Mouse (Mus musculus) urinary bladder, postnatal 36 days (tissue): ENCODE data around the gene Mfsd11.
"Not testable (repeated sequence)": the region's sequence is repeated elsewhere in the genome, so short reads cannot be mapped to it uniquely, and the experiment has no call there.

Experiments
- DNase-seq, 2 experiments: peaks; one replicate each; pipeline ENCODE4 v3.0.0; 2022; ENCODE audit warnings: low spot score in 2 of 2, mixed read lengths in 1 of 2

The Mfsd11 gene

DNA sequence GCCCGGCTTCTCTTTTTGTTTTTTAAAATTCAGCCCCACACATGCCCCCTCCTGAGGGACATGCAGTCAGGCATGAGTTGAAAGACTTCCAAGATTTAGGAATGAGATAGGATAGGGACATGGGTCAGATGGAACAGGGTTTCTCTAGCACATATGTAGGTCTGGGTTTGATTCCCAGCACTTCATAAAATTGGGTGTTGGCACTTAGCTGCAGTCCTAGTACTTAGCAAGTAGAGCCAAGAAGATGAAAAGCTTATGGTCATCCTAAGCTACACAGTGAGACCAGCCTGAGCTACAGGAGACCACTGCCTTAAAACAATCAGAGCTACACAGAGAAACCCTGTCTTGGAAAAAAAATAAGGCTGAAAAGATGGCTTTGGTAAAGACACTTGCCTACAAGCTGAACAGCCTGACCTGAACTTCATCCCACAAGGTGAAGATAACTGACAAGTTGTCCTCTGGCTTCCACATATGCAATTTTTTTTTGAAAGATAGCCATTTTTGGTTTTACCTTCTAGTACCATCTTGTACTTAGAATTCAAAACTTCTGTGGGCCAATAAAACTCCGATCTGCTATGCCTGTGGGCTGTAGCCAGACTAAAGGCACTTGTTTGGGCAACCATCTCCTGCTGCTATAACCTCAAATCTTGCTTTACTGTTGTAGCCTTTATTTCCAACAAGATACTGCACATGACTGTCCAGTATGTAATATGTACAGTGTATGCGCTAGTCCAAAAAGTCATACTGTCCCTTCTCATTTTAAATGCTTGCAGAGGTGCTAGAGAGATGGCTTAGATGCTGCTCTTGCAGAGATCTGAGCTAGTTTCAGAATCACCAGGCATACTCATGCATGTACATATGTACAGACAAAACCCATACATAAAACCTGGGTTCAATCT lies 4.8 kb upstream of the Mfsd11 start:
- DNase-seq: no peak

DNA sequence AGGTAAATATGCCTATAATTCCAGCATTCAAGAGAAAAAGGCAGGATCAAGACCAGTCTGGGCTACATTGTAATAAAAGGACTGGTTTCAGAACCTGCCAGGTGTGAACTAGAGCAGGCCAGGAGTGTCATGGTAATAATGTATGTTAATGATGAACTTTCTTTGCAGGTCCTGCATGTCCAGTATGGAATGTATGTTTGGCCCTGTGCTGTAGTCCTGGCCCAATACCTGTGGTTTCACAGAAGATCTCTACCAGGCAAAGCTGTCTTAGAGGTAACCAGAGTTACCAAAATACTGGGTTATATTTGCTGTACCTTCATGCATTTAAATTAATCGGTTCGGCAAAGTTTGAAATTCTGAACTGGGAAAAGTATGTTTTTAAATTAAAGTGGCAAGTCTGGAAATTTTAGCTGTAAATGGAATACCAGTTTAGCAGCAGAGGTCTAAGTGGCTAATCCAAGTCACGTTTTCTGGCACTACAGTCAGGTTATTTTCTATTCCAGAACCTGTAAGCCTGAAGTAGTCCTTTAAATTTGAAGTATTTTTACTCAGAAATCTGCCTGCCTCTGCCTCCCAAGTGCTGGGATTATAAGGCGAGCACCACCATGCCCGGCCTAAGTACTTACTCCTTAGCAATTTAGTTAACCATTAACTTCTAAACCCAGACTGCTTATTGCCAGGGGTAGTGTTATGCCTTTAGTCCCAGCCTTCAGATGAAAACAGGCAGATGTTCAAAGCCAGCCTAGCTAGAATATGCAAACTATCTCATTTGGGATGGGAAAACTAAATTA lies 4.0 kb upstream of the Mfsd11 start:
- no peak for DNase-seq

DNA sequence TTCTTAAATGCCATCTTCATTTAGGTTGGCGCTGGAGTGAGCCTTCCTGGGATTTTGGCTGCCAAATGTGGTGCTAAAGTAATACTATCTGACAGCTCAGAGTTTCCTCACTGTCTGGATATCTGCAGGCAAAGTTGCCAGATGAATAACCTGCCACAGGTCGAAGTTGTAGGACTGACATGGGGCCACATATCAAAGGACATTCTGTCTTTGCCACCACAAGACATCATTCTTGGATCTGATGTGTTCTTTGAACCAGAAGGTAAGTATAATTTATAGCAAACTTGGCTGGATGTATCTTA lies 3.4 kb upstream of the Mfsd11 start:
- not testable (repeated sequence) for DNase-seq

DNA sequence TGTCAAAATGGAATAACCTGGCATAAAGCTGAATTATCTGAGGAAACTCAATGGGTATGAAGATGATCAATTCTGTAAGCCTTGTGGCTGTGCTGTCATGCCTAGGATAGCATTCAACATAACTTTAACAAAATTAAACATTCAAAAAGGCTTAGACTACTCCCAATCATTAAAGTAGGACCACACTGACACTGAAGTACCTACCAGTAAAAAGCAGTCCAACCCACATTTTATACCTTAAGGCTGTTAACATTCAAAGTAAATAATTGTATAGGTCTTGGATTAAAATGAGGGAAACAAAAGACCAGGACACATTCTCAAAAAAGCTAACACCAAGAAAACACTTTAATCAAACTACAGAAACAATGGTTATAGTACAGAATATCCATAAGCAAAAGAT lies 2.7 kb upstream of the Mfsd11 start:
- no peak for DNase-seq

DNA sequence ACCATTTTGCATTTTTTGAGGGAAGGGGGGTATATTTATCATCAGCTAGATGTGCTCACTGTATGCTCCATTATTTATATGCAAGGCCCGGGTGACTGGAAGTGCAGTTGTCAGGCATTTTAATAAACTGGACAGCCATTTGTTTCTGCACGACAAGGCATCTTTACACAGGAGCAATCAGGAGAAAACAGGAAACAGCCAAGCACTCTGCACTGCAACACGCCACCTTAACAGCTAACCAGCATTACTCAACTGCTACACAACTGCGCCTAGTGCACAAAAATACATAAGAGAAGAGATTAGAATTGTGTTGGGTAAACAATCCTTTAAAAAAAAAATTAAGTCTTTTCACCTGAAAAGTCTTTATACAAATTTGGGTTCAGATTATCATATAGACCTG lies 2.2 kb upstream of the Mfsd11 start:
- DNase-seq: no peak

DNA sequence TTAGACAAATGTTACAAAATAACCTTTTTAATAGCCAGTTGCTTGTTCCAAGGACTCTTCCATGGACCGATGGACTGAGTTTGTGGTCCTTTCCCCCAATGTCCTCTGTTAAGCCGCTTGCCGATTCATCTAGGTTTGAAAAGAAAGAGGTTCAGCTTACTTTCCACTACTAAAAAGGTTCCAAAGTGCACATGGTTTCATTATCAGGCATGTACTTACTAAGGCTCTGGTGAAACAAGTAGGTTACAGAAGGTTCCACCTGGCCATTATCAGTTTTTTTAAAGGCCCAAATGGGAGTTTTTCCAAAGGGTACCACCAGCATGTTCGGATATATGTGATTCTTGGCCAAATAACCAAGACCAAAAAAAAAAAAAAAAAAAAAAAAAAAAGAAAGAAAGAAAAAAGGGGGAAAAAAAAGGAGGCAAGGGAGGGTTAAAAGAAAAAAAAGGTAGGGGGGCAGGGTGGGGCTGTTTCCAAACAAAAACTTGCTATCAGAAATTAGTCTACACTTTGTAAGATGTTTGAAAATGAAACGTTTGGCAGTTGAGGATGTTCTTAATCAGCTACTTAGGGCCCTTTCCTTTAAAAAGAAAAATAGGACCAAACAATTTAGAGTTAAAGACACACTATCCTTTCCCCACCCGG lies 1.3 kb upstream of the Mfsd11 start:
- no peak for DNase-seq

DNA sequence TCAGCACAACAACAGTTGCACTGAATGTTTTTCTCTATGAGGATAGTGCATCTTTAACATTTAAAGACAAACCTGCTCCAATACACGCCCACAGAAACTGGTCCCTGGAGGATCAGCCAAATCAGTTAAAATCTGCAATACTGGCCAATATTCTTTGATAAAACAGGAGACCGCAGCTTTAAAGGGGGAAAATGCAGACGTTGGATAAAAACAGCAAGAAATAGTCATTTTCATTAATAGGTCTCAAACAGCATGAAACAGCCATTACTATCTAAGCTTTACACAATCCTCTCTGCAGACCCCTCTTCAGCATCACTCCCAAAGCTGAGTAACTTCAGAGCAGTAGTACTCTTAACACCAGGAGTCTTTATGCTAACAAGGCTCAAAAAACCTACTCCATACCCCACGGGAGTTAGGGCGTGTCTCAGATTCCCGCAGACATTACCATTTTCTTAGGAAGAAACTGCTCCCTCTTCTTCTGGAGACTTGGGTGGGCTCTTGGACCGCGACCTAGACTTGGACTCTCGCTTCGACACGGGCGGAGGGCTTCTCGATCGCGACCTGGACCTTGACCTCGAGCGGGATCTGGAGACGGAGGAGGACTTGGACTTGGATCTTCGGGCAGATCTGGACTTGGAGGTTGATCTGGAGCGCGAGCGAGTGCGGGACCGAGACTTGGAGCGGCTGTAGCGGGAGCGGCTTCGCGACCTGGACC lies 507 bp upstream of the Mfsd11 start:
- DNase-seq: peak in 1 of 2 experiments; percentile 35

DNA sequence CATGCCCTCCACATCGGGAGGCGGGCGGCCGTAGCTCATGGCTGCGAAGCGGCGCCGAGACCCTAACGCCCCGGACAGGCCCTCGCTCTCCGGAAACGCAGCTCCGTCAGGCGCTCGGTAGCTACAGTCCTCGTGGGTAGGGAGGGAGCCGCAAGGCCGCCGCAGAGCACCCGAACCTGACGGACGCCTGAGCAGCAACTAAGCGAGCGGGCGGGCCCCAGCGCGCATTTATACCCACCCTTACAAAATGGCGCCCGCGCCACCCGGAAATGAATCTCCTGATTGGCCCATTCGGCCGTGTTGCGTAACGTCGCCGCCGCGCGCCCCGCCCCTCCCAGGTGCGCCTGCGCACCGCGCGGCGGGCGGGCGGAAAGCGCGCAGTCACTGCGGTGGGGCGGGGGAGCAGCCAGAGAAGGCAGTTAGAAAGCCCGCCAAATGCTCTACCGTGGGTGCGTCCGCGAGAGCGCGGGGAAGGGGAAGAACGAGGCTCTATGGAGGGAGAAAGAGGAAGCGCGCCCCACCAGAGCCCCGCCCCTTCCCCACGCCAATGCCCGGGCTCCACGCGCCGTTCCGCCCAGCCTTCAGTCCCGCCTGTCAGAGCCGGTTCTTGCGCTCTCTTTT lies 761 bp downstream of the Mfsd11 start, which contains the start of gene Srsf2:
Gene Srsf2, minus strand, starts transcription at position 204 of the 621 bp plus-strand sequence.
- peak; percentile 92 to 96 for DNase-seq

DNA sequence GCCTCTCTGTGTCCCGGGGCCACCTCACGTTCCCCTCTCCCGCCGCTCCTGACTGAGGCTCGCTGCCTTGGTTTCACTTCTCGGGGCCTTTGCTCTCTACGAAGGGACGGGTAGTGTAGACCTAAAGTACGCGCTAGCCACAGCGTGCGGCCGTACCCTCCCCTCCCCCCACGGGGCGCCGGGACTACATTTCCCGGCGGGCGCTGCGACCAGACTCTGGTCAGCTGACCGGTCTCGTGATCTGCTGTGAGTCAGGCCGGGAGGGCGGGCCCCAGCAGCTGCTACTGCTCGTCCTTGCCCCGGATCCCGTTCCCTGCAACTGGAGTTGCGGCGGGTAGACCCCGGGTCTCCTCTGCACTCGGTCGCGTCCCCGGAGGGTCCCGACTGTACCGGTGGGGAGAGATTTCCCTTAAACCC lies 1.3 kb downstream of the Mfsd11 start:
- peak; percentile 97 for DNase-seq

DNA sequence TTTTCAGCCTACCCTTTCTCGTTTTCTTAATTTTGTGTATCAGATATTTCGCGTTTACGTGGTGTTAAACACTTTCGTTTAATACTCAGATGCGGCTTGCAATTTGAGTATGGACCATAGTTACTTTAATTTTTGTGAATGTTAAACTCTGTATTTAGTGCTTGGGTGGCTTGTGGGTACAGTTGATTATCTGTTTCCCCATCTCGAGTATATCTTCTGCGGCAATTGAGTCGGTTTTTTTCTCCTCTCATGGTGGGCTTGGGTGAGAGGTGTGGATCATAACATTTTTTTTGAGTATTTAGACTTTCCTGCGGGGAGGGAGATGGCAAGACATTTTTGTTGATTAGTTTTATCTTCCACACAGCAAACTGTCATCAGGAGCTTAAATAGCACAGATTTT lies 2.0 kb downstream of the Mfsd11 start:
- DNase-seq: no peak

DNA sequence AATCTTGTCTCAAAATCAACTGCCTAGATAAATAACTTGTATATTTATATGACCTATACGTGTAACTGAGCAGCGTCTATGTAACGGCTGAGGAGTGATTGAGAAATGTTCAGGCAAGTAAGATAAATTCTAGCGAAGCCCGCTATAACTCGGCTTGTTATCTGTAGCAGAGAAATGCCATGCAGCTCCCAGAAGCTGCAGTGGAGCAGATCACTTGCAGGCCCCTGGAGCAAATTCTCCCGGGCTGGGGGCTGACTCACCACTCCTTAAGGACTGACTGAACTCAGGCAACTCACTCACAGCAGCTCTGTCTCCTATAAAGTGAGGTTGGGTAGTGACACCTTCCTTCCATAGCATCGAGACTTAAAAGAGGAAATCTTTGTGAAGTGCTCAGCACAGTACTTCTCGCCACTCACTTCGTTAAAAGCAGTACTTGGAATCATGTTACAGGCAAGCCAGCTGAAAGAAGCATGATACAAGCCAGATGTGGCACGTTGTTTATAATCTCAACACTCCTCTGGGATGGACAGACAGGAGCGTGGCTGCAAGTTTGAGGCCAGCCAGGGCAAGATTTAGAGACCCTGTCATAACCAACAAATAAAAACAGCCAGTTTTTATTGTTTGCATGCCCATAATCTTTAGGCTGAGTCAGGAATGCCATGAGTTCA lies 5.1 kb downstream of the Mfsd11 start:
- DNase-seq: no peak

DNA sequence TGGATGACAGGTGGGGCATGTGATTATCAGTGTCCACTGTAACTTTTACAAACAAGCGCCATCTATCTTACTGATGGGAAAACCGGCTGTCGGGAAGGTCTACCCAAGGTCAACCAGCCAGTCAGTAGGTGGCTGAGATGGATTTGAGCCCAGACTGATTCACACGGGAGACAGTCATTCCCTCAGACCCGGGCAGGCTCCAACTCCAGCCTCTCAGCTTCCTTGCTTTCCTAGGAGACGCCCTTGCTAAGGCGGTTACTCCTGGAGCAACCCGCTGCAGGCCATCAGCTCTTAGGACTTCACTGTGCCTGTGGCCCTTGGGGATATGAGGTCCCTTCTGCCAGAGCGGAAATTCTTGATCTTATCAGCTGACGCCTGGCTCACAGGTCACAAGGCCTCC lies 12.2 kb downstream of the Mfsd11 start:
- DNase-seq: no peak

DNA sequence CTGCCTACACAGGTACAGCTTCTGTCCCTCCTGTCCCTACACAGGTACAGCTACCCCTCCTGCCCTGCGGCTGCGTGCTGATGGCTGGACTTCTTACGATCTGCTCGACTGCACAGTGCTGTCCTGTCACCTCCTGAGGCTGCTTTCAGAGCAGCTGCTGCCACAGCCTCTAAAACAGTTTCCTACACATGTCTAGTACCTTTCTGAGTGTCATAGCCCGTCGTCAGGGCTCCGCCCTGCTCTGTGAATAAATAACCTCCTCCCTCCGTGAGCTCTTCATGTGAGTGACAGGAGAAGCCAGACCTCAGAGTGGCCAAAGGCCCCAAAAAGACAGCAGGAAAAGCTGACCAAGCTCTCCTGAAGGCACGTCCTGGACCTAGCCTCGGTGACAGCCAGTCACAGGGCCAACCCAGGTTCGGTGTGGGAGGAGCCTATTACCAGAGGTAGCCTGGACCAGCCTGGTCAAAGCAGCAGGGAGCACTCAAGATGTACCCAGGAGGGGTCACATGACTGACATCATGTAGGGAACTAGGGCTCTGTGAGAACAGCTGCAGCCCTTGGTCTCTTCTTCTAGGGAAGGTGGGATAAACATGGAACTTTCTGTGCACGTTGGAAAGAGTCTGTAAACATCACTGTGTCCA lies 13.8 kb downstream of the Mfsd11 start:
- no peak for DNase-seq

DNA sequence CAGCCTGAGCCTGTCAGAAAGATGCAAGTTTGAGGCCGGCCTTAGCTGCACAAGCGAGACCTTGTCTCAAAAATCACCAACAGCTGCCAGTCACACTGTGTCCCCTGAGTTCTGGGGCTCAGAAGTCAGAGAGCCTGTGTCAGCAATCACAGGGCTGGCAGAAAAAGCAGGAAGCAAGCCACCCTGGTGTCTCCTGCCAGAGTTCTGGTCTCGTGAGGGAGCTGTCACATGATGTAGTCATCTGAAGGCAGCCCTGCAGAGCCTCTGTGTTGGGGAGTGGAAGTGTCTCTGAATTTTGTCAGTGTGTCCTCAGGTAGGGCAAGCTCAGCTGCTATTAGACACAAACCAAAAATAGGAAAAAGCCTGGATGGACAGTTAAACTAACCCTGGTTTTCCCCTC lies 15.9 kb downstream of the Mfsd11 start:
- DNase-seq: peak in 1 of 2 experiments; percentile 60

DNA sequence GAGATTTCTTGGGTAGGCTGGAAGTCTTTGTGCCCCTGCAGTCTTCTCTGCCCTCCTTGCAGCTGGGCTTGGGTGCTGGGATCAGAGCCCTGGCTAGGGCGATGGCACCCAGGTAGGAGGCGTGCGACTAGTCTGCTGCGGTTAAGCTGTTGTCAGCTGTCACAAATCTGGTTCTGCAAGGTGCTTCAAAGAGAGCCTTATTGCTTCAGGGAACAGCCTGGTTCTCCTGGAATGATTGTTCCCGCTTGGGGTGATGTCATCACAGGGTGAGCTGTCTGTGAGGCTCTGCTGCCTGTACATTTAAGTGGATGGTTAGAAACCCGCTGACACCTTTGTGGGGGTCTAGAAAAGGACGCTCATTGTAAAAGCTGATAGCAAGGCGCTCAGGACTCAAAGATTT lies 17.0 kb downstream of the Mfsd11 start:
- peak; percentile 21 to 29 for DNase-seq

DNA sequence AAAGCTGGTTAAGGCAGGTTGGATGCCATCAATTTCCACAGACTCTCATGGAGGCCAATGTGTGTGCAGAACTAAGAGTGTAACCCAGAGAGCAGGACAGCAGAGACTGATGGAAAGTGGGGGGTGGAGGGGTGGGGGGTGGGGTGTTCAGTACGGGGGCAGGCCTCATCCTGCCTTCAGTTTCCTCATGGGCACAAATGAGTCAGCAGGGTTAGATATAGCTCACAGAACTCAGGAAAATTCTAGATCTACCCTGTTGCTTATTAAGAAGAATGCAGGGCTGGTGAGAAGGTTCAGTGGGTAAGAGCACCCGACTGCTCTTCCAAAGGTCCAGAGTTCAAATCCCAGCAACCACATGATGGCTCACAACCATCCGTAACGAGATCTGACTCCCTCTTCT lies 17.4 kb downstream of the Mfsd11 start:
- no peak for DNase-seq

DNA sequence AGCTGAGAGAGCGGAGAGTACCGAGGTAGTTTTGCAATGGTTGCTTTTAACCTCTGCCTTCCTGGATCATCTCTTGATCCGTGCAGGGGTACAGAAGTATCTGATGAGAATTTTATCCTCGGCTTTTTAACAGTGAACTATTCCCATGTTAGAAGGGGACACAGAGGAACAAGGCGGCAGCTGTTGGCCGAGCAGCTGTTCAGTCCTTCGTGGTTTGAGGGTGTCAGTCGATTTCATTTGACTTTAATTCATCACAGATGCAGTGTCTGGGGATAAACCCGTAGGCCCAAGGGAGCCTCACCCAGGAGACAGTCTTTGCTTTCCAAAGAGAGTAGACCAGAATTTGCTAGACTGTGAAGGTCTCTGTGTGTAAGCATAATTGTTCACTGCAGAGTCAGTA lies 19.3 kb downstream of the Mfsd11 start:
- DNase-seq: no peak

DNA sequence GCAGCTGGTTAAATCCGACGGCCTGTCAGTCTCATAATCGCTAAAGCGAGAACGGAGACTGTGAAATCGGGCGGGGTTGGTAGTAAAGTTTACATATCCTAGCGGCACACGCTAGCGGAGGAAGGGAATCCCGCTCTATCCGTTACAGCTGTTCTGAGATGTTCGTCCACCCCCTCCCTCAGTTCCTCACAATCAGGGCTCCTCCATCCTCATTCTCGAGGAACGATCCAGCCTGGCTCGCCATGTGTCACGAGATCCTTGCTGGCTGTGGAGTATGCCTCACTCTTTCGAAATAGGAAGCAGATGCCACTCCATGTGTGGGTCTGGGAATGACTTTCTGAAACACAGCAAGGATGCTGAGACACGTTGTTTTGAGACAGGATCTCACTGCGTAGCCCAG lies 21.7 kb downstream of the Mfsd11 start:
- no peak for DNase-seq

DNA sequence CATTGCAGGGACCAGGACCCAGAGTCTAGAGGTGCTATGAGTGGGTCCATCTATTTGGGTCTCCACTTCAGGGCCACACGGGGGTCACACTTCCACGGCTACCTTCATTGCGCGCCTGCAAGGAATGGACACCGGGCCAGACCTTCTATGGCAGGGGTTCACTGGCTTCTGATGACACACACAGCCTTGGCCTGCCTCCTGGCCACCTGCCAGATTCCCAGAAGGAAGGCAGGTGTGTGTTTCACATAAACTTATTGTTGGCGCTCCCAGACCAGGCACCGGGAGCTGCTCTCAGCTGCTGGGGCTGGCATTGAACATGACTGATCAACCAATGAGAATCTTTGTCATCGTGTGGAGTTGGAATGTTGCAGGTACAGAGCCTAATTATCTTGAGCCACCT lies 26.2 kb downstream of the Mfsd11 start:
- no peak for DNase-seq

DNA sequence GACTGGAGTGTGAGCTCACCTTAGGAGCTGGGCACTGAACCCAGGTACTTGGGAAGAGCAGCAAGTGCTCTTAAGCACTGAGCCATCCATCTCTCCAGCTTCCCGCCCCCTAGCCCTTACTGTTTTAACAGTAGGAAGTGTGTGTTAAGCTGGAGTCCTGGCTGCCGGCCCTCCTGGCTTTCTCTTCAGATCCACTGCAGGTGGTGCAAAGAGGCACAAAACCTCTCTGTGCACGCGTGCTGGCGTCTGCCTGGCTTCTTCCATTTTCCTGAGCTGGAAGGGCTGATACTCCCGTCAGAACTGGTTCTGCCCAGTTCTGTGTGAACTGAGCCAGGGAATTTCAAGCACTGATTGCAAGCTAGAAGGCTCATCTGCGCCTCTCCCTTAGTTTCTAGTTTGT lies 28.6 kb downstream of the Mfsd11 start:
- no peak for DNase-seq
